Mouse (Mus musculus) liver, embryonic 14.5 days (tissue): ENCODE measurements around the gene Gm5169.
"Not testable (repeated sequence)": the region's sequence is repeated elsewhere in the genome, so short reads cannot be mapped to it uniquely, and the experiment has no call there.

Source experiments
- CTCF ChIP-seq: IDR thresholded peaks from 2 replicates; pipeline ENCODE4 v1.5.1; 2016; ENCODE audit warnings: antibody characterized with exemption, low read depth, control low read depth
- EP300 ChIP-seq: IDR thresholded peaks from 2 replicates; pipeline ENCODE4 v1.6.1; 2016; ENCODE audit warnings: antibody characterized with exemption, low read depth

DNA sequence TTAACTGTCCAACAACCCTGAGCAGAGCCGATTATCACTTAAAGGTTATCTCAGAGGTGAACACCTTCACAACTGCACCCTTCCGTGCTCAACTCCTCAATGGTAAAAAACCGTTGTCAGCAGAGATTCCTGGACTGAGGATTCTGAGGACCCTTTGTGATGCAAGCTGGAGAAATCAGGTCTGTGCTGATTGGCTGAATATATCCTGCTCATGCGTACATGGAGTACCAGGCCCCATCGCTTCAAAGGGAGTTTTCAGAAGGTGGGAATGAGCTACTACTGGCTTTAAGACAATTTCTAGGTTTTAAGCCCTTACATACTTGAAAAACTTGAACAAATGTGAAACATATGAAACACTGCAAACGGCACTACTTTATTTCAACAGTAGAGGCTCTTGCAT, at the start of gene Gm5169:
- not testable (repeated sequence) for TF ChIP-seq CTCF, EP300
